Mouse (Mus musculus) megakaryocyte-erythroid progenitor cell, adult 5-6 weeks (primary cell): ENCODE results near the gene Zranb2. TPM values are rescaled to one million over a fixed set of nuclear protein-coding genes. Genes with fewer than 3 reads are reported as not detected.

ENCODE experiments used
- ATAC-seq: replicated peaks from 2 replicates; pipeline ENCODE4 v1.8.0; 2016; ENCODE audit warnings: mild to moderate bottlenecking, inconsistent platforms; ENCODE audit not compliant: severe bottlenecking, poor library complexity, low FRiP score, low TSS enrichment
- total RNA-seq, 2 experiments: library from RNA; stranded (forward) in 1 of 2; stranded (reverse) in 1 of 2; fragments of 200-1000, 215-1000 nt in 1 of 2; fragments of >200 nt in 1 of 2; fragmentation: Nextera tagmentation in 1 of 2; gene quantifications; 2 replicates each; pipeline ENCODE4 v1.2.3; 2014 to 2017

Zranb2 gene
- total RNA-seq (2014; fragmentation: Nextera tagmentation), result 111 and 114 TPM in 2 replicates
- total RNA-seq (2017), result 475 and 602 TPM in 2 replicates

GRCm38 (mm10) chr3:157533964-157534785 lies at the start of gene Zranb2:
Gene Zranb2, plus strand, starts transcription at chr3:157534160.
- ATAC-seq, result peak; percentile 85

DNA sequence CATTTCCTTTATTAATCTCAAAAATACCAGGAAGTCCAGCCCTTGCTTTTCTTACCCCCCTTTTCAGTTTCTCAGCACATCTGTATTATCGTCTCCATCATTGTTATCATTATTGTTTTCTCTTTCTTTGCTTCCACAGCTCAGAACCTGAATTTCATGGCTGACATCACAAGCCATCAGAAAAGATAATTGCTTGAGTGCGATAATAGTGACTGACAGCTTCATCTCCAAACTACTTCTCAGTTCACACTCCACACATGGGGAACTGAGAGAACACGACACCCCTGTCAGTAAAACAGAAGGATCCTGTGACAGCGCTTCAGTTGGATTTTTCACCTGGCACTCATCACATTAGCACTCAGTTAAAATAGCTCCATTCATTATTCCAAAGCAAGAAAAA lies 41.9 kb upstream of the Zranb2 start:
- ATAC-seq, result no peak

DNA sequence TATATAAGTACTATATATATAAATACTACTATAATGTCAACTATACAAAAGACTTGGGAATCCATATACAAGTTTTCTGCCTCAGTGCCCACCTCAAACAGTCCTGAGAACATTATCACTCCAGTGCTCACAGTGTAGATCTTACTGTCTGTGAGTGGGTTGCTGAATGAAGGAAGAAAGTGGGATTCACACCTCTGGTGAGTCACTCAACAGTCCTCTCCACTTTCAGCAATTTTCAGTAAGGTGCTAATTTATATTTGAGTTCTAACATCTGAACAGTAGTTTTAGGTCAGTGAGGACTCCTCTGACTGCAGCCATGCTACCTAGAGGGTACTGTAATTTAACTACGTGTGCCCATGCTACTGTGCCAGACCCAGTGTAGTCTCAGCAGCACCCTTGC lies 31.7 kb upstream of the Zranb2 start:
- ATAC-seq, result no peak

DNA sequence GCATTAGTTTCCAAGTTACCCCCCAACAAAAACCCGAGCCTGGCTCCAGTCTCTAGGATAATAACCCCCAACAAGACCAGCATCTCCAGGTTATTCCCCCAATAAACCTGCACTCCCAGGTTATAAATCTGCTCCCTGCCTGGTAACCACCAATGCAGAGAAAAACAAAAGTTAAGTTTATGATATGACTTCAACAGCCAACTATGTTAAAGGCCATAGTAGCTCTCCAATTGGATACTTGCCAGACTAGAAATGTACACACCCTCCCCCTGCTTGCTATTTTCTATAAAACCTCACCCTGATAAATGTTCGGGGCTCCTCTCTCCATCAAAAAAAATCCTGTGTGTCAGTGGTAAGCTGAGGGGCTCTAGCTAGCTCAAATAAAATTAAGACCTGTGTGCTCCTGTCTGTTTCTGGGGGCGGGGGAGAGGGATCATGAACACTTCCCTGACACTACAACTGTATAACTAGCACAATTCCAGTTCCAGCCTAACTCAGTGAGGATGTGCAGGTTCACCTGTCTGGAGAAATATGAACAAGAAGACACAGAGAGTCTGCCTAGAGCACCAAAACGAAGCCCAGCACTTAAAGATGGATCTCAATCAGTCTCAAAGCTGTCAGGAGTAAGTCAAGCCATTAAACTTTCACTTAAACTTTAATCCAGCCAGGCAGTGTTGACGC lies 19.7 kb upstream of the Zranb2 start:
- no peak for ATAC-seq

GRCm38 (mm10) chr3:157516471-157516870 lies 17.5 kb upstream of the Zranb2 start:
- no peak for ATAC-seq

GRCm38 (mm10) chr3:157517992-157518391 lies 16.0 kb upstream of the Zranb2 start:
- peak; percentile 56 for ATAC-seq

GRCm38 (mm10) chr3:157520433-157520832 lies 13.5 kb upstream of the Zranb2 start:
- peak; percentile 81 for ATAC-seq

- no peak for ATAC-seq
Measured at GRCm38 (mm10) chr3:157523834-157524233, 10.1 kb upstream of the Zranb2 start.

DNA sequence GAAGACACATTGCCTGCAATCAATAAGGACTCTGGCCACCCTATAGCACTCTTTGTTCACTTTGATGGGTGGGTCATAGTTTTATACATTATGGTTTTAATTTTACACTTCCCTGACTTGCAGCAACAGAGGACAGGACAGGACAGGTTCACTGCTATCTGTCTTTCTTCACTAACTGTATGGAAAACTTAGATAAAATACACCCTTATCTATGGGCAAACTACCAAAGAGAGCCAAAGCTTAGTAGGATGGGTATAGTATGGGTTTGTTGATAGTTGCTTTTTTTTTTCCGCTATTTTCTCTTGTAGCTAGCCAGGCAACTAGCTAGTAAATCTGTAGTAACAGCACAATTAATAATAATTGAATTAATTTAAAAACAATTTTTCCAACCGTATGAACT lies 2.4 kb upstream of the Zranb2 start:
- ATAC-seq, result no peak

GRCm38 (mm10) chr3:157534786-157535415 lies 941 bp downstream of the Zranb2 start:
- ATAC-seq, result peak; percentile 88

DNA sequence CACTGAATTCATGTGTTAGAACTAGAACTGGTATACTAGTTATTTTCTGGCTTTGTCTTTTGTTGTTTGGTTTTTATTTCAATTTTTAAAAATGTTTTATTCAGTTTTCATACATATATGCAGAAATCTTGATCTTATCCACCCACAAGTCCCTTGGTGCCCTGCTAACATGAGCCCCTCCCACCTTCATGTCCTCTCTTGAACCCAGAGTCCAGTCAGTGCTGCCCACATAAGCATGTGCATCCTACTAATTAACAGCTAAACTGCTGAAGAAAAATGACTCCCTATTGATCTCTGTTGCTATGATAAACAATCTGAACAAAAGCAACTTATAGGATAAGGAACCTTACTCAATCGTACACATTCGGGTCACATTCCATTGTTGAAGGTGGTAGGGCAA lies 15.4 kb downstream of the Zranb2 start:
- 0 out of 2 replicates have a peak, but pooled peaks have one; percentile 18 for ATAC-seq

- ATAC-seq, result peak; percentile 59; the same call in 1 of the 2 replicates
Measured at GRCm38 (mm10) chr3:157549758-157550600, 16.0 kb downstream of the Zranb2 start.

GRCm38 (mm10) chr3:157565196-157565595 lies 31.2 kb downstream of the Zranb2 start:
- ATAC-seq, result peak; percentile 52

DNA sequence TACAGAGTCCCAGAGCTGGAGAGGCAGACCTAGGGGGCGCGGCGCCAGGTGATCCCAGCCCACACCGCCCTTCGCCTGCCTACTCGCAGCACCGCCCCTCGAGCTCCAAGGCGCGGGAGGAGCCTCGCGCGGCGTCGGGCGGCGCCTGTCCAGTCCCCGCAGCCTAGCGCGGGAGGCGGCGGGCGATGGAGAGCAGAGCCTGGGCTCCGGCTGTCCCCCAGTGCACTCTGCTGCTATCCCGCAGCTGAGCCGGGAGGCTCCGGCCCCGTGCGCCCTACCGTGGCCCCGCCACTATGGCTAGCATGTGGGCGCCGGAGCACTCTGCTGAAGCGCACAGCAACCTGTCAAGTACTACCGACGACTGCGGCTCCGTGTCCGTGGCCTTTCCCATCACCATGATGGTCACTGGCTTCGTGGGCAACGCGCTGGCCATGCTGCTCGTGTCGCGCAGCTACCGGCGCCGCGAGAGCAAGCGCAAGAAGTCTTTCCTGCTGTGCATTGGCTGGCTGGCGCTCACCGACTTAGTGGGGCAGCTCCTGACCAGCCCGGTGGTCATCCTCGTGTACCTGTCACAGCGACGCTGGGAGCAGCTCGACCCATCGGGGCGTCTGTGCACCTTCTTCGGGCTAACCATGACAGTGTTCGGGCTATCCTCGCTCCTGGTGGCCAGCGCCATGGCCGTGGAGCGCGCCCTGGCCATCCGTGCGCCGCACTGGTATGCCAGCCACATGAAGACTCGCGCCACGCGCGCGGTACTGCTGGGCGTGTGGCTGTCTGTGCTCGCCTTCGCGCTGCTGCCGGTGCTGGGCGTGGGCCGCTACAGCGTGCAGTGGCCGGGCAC lies 33.0 kb downstream of the Zranb2 start, which contains the start of gene Ptger3:
Gene Ptger3, plus strand, starts transcription at position 168 of the 841 bp plus-strand sequence.
- ATAC-seq, result peak; percentile 69

GRCm38 (mm10) chr3:157567566-157568132 lies 33.7 kb downstream of the Zranb2 start:
- ATAC-seq, result peak; percentile 13; the same call in 1 of the 2 replicates

DNA sequence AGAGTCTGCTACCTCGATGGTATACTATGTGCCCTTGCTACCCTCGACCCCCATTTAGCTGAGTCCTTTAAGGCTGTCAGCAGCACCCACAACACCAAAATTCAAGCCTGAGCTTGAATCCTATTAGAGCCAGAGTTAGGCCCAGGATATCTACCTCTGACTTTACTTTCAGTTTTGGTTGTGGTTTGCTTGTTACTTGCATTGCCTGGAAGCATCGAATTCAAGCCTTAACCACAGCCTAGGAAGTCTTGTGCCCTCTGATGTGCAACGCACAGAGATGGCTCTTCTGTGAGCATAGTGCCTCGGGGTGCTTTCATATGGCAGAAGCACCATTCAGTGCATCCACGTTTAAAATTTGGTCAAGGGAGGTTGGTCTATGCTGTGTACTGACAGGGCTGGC lies 38.1 kb downstream of the Zranb2 start:
- peak; percentile 32; the same call in 1 of the 2 replicates for ATAC-seq

DNA sequence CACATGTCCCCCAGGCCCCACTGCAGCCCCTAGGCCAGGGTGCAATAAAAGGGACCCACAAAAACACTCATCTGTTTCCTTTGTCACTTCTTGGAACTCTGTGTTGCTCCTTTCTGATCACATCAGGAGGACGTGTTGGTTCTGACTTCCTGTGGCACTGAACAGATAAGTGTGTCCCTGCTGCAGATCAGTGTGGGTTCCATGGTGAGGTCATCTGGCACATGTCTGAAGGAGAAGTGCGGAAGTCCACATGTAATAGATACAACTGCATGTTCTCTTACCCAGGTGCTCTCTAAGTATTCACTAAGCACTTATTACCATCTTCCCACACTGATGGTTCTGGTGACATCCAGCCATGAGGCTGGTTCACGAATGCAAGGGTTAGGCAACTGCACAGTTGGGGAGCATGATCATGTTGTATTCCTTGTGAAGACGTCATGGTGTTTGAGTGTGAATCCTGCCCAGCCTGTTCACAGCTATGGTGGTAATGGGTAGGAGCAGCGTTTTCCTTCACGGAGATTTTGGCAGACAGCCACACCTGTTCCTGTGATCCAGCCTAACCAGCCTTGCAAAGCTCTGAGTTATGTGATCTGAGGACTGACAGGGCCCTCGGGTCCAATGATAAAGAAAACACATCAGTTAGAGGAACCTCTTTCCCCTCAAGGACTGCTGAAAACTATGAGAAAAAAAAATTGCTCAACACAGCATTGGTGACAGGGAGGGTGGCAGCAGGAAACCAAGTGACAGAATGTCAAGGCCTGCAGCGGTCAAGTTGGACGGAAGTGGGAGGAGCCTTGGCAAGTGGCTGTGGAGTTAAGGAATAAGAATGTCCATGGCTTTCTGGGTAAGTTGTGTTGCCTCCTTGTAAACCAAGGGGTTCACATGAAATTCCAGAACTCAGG lies 41.7 kb downstream of the Zranb2 start:
- ATAC-seq, result peak; percentile 45
